Mouse (Mus musculus): ENCODE results near the gene C1galt1. TPM values are rescaled to one million over a fixed set of nuclear protein-coding genes. Genes with fewer than 3 reads are reported as not detected.
A peak's percentile ranks its signal among the peaks of the same experiment; 100 is the strongest.

Gene C1galt1
- total RNA-seq (2021): 10 to 100 TPM; 13.4 to 14.0 TPM
- long read RNA-seq, experiment 1, partial matches to known transcripts: 0 of 1 reads
- long read RNA-seq, experiment 1, other reads (novel, unspliced or antisense): 1 of 1 reads
- long read RNA-seq, experiment 2, full-length matches to known transcripts: 2 of 4 reads
- long read RNA-seq, experiment 2, partial matches to known transcripts: 0 of 4 reads
- long read RNA-seq, experiment 2, other reads (novel, unspliced or antisense): 2 of 4 reads

DNA sequence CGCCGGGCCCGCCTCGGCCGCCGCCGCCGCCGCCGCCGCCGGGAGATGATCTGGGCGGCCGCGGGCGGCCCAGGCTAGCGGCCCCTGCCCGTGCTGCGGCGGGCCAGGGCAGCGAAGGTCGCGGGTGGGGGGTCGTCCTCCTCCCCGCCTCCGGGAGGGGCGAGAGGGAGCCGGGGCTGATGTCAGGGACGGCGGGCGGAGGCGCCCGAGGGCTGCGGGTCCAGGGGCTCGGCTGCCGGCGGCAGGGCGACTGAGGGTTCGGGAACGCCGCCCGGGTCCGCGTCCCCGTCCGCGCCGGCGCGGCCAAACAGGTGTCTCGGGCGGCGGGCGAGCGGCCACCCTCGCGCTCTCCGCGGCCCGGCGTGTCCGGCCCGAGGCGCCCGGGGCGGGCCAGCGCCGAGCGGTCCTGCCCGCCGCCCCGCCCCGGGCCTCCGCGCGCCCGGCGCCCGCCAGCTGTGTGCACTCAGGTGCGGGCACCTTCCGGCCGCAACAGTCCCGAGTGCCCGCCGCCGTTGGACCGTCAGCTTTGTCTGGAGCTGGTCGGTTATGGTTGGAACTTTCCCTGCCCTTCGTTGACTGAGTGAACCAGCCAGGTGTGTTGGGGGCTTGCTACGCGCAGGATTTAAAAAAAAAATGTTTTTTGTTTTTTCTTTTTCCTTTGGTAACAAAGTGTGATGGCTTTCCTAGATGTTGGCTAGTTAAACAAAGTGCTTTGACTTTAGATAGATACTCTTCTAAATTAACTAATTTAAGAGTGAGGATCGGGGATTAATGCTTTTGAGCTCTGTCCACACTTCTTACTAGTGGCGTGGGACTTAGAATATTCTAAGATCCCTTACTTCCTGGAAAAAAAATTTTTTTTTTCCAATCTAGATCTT lies at the start of gene C1galt1:
Gene C1galt1 (plus strand): TSS at position 41 of the 878 bp plus-strand sequence.
- peak; percentile 74 for DNase-seq

DNA sequence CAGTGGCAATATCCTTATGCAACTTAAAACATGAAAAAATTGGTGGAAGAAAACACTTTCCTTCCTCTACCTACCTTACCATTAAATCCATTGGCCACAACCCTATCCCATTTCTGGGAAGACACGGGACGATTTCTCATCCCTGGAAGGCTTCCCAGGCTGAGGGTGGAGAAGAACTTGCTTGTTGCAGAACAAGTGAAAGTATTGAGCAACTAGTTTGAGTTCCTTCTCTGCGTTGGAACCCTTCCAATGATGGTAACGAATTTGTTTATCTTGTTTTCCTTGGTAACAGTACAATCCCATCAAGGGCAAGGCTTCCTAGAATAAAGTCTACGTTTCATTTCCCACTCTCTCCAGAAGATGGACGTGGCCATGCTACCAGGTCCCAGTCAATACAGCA lies 44.7 kb upstream of the C1galt1 start:
- peak; percentile 52 for DNase-seq

DNA sequence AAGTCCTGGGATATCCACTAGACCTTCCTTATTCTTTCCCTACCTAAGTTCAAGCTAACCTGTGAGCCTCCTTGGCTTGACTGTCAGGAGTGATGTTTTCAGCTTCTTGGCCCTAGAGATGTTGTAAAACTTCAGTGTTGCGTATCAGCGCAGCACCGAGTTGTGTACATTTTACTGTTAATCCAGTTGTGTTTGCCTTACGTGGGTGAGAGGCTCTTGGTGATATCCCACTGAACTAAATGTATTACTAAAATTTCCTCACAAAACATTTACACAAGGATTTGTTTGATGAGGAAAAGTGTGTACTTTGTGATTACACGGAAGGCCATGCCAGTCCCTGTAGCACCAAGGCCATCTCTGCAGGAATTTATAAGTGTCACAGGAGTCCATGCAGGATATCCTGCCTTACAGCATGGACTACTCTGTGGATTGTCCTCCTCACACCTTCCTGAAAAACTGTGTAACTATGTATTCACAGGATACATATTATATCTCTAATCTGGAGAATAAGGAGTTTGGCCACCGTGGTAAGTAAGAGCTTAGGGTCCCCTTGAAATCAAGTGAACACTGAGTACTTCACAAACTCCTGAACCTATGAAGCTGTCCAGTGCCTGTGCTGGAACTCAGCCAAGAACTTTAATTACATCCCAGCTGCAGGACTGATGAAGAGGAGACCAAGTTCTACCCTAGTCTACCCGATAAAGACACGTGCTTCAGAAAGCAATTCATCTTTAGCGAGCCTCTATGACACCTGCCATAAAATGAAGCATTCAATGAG lies 40.7 kb upstream of the C1galt1 start:
- no peak for DNase-seq

GRCm38 (mm10) chr6:7814146-7814545 lies 30.5 kb upstream of the C1galt1 start:
- no peak for DNase-seq

- DNase-seq: no peak
Observed at GRCm38 (mm10) chr6:7816233-7816632, 28.4 kb upstream of the C1galt1 start.

DNA sequence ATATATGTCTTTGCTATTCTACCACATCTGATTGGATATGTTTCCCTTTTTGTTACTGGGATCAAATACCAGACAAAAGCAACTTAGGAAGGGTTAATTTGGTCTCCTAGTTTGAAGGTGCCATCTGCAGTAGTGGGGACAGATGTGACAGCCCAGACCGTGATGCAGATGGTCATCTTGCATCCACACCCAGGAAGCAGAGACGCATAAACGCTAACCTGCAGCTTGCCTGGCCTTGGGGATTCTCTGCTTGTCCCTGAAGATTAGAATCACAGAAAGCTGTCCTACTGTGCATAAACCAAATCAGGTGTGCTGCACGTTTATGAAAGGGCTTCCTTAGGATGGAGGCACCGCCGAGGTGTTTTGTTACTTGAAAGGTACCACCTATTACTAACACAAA lies 22.0 kb upstream of the C1galt1 start:
- DNase-seq: no peak

GRCm38 (mm10) chr6:7830793-7831192 lies 13.8 kb upstream of the C1galt1 start:
- DNase-seq: no peak

DNA sequence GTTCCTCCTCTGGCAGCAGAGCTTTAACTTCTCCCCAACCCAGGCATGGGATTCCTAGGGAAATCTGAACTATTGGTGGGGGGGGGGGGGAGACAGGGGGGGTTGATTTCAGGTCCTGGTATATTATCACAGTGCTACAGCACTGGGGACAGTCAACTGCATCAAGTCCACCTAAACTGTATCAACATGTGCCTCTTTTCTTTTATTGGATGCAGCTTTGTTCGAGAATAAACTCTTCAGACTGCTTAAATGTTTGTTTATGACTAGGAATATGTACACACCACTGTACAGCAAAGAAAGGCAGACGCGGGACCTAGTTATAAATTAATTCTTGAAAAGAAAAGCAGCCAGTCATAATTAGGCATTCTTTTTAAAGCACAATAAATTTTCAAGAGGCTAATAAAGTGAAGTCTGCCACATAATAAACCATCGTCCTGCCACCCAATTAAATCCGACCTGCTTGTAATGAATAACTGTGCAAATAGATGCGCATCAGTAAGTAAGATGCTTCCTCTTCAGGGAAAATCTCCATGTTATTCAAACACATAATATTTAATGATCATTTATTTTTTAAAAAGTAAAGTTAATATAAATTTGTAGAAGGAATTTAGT lies 12.0 kb upstream of the C1galt1 start:
- no peak for DNase-seq

GRCm38 (mm10) chr6:7843726-7844411 lies 773 bp upstream of the C1galt1 start:
- DNase-seq: no peak

- DNase-seq: peak; percentile 99
Observed at GRCm38 (mm10) chr6:7844412-7844801, 235 bp upstream of the C1galt1 start.

DNA sequence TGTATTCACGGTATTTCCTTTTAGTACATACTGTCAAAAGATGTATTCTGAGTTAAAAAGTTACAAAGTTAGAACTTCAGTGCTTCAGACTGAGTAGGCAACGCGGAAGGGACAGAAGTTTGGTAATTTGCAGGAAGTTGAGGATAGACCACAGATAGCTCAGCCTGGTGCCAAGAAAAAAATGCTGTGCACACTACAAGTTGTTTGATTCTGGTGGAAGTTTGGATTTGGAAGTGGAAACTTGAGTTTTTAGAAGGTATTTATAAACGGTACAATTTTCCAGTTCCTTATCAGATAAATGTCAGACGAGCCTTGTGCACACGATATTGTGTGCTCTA lies 1.0 kb downstream of the C1galt1 start:
- no peak for DNase-seq

DNA sequence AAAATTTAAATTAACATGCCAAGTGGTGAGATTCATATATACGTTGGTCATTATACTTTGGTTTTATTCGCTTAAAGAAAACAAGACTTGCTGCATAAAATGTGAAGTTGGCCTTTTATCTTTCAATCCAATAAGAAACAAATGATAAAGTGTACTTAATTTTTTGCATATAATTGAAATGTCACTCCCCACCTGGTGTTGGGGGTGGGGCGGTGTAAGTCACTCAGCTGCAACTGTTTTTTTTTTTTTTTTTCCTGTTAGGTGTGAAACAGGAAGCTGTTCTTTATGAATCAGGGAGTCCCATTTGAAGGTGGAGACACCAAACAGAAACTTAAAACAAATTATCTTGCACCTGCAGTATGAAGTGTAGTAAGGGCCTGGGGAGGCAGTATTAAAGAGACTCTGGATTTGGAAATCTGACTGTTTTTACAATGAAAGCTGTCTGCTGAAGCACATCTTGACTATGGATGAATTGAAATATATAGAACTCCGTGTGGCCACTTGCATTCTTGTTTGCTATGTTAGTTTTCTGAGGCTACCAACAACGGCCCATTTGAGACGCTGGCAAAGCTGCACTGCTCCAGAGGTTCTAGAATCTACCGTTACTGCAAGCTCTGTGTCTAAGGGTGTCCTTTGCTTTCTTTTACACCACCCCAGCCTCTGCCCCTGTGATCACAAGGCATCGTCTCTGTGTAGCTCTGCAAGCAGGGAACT lies 2.2 kb downstream of the C1galt1 start:
- DNase-seq: no peak

GRCm38 (mm10) chr6:7847890-7848508 lies 3.4 kb downstream of the C1galt1 start:
- no peak for DNase-seq

DNA sequence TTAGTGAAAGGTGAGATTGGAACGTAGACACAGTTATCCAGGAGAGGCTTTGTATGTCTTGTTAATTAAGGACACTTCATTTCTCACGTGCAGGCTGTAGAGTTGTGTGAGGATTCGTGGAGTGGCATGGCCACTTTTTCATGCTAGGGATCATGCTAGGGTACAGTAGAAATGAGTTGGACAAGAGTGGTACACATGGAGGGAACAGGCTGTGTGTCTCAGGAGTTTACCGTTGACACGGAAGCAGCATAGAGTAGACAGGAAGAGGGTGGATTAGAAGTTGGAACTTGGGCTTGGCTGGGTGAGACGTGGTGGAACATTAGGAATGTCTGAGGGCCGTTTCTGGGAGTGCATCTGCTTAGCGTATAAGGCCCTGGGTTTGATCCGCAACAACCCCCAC lies 4.1 kb downstream of the C1galt1 start:
- no peak for DNase-seq

GRCm38 (mm10) chr6:7851036-7851435 lies 6.4 kb downstream of the C1galt1 start:
- no peak for DNase-seq

DNA sequence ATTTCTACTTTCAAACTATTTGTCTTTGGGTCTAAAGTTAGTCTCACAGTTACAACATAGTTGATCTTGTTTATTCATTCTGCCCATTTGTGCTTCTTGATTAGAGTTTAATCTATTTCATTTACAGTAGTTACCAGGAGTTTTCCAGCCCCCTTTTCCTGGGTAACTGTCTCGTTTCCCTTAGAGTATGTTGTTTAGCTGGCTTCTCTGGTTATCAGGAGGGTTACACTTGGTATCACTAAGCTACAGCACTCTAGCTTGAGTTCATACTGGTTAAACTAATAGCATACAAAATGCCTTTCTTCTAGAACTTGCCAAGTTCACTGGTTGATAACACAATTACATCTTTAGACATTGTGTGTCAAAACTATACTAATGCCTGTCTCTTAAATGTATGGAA lies 8.3 kb downstream of the C1galt1 start:
- DNase-seq: no peak

DNA sequence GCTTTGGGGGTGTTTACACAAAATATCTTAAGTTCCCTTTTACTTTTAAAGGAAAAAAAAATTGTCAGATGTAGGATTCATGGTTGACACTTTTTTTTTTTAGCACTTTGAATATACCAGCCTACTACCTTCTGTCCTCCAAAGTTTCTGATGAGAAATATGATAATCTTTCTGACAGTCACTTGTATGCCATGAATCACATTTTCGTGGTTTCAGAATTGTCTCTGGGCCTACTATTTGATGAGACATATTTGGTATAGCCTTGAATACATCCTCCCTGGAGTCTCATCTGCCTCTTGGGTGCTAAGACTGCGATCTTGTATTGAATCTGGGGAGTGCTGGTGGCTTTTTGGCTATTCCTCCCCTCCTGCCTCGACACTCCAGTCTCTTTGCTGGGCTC lies 8.8 kb downstream of the C1galt1 start:
- no peak for DNase-seq

DNA sequence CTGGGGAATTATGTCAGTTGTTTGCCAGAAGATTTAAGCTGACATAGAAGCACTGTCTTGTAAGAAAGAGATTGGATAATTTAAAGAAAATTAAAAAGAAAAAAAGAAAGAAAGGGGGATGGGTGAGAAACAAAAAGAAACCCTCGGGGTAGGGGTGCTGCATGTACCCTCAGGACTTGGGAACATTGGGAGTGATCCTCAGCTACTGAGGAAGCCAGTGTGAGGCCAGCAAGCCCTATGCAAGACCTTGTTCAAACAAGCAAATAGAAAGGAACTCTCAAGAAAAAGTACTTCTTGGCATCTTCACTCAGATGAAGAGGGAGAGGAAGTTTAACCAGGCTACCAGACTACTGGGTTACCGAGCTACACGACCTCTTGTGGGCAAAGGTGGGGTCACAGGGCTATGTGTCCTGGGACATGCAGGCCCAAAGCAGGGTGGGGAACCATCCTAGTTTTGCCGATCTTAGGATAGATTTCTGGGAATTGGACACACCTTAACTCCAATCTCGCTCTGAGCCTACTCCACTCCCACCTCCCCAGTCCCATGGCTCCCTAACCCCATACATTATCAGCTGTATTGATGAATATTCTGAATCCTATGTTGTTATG lies 12.1 kb downstream of the C1galt1 start:
- no peak for DNase-seq

- no peak for DNase-seq
Observed at GRCm38 (mm10) chr6:7857356-7858247, 13.0 kb downstream of the C1galt1 start.
